Mouse (Mus musculus) heart, embryonic 16.5 days (tissue): ENCODE measurements around the gene Fance. TPM values are rescaled to one million over a fixed set of nuclear protein-coding genes. Genes with fewer than 3 reads are reported as not detected.

ENCODE experiments used
- ATAC-seq: fragments of 200-750 bp; cut with Nextera tagmentation; replicated peaks from 2 replicates; pipeline ENCODE4 v1.8.0; 2017; ENCODE audit warnings: moderate number of reproducible peaks; ENCODE audit not compliant: insufficient read depth, low FRiP score; ENCODE audit errors: extremely low read depth
- H3K27ac ChIP-seq: fragments of 300-500 bp; sonication (generic); 2 replicates; pipeline ENCODE4 v1.5.1; 2014; ENCODE audit warnings: mild to moderate bottlenecking, low read length, control low read depth, moderate library complexity
- H3K27me3 ChIP-seq: fragments of 300-500 bp; sonication (generic); 2 replicates; pipeline ENCODE4 v1.6.1; 2014; ENCODE audit warnings: low read length, mixed read lengths; ENCODE audit not compliant: control insufficient read depth, insufficient read depth
- H3K36me3 ChIP-seq: fragments of 300-500 bp; sonication (generic); 2 replicates; pipeline ENCODE4 v1.6.1; 2014; ENCODE audit not compliant: control insufficient read depth, insufficient read depth
- H3K4me1 ChIP-seq: fragments of 300-500 bp; sonication (generic); 2 replicates; pipeline ENCODE4 v1.6.1; 2014; ENCODE audit warnings: low read length, mixed read lengths; ENCODE audit not compliant: control insufficient read depth, insufficient read depth
- H3K4me2 ChIP-seq: fragments of 300-500 bp; sonication (generic); 2 replicates; pipeline ENCODE4 v1.6.1; 2014; ENCODE audit warnings: low read depth, mild to moderate bottlenecking, control low read depth, low read length
- H3K4me3 ChIP-seq: fragments of 300-500 bp; sonication (generic); 2 replicates; pipeline ENCODE4 v1.5.1; 2014; ENCODE audit warnings: mild to moderate bottlenecking, control low read depth, low read length
- H3K9ac ChIP-seq: fragments of 300-500 bp; sonication (generic); 2 replicates; pipeline ENCODE4 v1.6.1; 2014; ENCODE audit warnings: low read length, control low read depth
- H3K9me3 ChIP-seq: fragments of 300-500 bp; sonication (generic); replicated peaks from 2 replicates; pipeline ENCODE4 v1.6.1; 2016; ENCODE audit warnings: low read length; ENCODE audit not compliant: control insufficient read depth
- WGBS: fragments of 180-500 bp; shearing (Covaris S2); extraction: QIAGEN DNeasy Blood & Tissue Kit; methylation state at CpG from one replicate; pipeline ENCODE4 v1.1.7; 2014; 5-methylcytosine and 5-hydroxymethylcytosine counted together
- polyA plus RNA-seq: library from polyadenylated mRNA; unstranded; fragments of >200 nt; fragmentation: Nextera tagmentation; extraction: Ambion mirVana; gene quantifications from 2 replicates; pipeline ENCODE4 v1.2.1, GENCODE M21; 2015

Fance gene
- polyA plus RNA-seq, 1 experiment from 2014 or later, result 17.6 TPM

DNA sequence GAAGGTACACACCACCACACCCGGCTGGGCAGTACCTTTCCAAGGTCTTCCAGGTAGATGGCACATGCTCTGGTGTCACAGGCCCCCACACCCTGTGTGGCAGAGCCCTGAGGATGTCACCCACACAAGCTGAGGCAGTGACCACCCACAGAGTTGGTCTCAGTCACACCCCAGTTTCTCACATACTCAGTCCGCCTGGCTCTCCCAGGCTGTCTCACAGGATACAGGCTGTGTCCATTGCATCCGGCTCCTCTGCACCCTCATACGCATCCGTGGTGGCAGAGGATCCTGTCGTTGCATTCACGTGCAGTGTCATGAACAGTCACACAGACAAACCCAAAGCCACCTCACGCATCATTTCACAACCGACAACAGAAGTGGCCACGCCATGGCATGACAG lies 34.0 kb downstream of the Fance start:
- Histone ChIP-seq H3K9ac (no peak overlapping the region), H3K4me1 (peaks cover 50% of the 10 kb centered on the region), H3K27me3 (0 out of 2 replicates have a peak, but pooled peaks cover 2% of the 10 kb centered on the region), H3K4me3 (no peak overlapping the region), H3K9me3 (no peaks in the 10 kb centered on the region), H3K4me2 (no peak overlapping the region), H3K27ac (no peak overlapping the region), H3K36me3 (no peaks in the 10 kb centered on the region)
- no peak for ATAC-seq
- 75% methylated on average over 10 of the region's 10 CpGs for WGBS

DNA sequence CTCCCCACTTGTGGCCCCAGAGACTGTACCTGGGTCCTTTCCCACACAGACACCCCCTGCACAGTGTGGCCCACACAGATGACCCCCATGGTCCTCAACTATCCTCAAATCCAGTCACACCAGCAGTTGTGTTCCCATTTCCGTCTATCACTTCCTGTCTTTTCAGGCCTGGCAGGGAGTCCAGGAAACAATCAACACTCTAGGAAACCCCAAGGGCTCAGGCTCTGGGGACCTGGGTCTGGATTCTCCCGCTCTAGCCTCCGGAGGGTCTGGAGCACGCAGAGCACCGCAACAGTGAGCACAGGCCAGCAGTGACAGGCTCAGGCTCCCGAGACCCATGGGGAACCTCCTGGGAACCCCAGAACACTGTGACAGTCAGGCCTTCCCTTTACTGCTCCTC lies 34.9 kb downstream of the Fance start:
- peaks cover 50% of the 10 kb centered on the region for H3K4me1 ChIP-seq
- H3K4me2 ChIP-seq, result peak overlapping the region; percentile 98
- H3K4me3 ChIP-seq, result peak overlapping the region; percentile 73
- no peak for ATAC-seq
- 33% methylated on average over 6 of the region's 6 CpGs for WGBS
- H3K27me3 ChIP-seq, result 0 out of 2 replicates have a peak, but pooled peaks cover 4% of the 10 kb centered on the region
- H3K9ac ChIP-seq, result peak overlapping the region; percentile 65
- H3K9me3 ChIP-seq, result no peaks in the 10 kb centered on the region
- no peak overlapping the region for H3K27ac ChIP-seq
- no peaks in the 10 kb centered on the region for H3K36me3 ChIP-seq

DNA sequence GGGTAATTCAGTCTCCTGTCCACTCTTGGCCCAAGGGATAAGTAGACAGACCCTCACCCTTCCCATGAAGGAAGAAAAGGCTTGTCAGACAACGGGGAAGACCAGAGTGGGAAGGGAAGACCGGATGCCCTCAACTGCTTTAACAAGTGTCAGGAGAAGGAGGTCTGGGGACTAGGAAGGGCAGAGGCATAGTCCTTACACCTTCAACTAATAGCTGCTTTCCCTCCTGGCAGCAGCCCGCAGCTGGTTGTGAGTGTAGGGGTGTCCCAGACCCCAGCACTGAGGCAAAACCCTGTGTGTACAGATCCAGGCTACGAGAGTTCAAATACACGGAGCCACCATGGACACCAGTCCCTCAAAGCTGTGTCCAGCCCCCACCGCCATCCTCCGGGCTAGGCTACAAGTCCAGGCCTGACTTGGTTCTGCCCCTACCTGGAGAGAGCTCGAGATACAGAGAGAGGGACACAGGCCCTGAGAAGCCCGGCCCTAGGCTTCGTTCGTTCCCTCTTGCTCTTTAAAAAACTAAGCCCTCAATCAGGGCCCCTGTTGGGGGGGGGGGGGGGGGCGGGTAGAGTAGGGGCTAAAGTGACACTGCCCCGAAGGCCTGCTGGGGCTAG lies 36.1 kb downstream of the Fance start:
- peak overlapping the region; percentile 94 for H3K9ac ChIP-seq
- ATAC-seq, result no peak
- H3K4me1 ChIP-seq, result peaks cover 41% of the 10 kb centered on the region
- H3K36me3 ChIP-seq, result no peaks in the 10 kb centered on the region
- H3K4me2 ChIP-seq, result peak overlapping the region; percentile 98
- no peaks in the 10 kb centered on the region for H3K9me3 ChIP-seq
- peak overlapping the region; percentile 73 for H3K4me3 ChIP-seq
- peak overlapping the region; percentile 91 for H3K27ac ChIP-seq
- 17% methylated on average over 13 of the region's 13 CpGs for WGBS
- peaks cover 7% of the 10 kb centered on the region; the same call in 1 of the 2 replicates for H3K27me3 ChIP-seq

DNA sequence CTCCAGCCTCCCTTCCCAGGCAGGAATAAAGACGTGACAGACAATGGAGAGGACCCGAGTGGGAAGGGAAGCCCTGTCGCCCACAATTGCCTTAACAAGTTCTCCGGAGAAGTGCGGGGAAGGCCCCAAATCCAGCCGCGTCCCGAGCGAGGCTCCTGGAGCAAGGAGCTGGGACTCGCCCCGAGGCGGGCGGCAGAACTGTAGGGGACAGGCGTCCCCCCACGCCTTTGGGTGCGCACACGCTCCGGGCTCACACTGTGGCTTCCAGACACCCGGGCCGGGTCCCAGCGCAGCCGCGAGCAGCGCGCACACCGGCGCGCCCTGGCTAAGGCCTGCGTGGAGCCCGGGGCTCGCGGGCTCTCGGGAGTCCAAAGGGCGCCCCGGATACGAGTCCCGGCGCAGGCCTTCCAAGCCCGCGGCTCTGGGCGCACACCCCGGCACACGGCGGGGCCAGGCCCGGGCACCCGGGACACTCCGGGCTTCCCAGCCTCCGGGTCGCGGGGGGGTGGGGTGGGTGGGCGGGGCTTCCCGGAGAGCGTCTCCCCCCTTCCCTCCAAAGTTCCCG lies 36.7 kb downstream of the Fance start:
- Histone ChIP-seq H3K9me3 (no peaks in the 10 kb centered on the region), H3K27me3 (peaks cover 10% of the 10 kb centered on the region; the same call in 1 of the 2 replicates), H3K27ac (peak overlapping the region; percentile 91), H3K4me1 (peaks cover 35% of the 10 kb centered on the region), H3K4me2 (peak overlapping the region; percentile 98), H3K9ac (peak overlapping the region; percentile 94), H3K4me3 (peak overlapping the region; percentile 73), H3K36me3 (no peaks in the 10 kb centered on the region)
- under 1% methylated on average over 52 of the region's 54 CpGs for WGBS
- peak; percentile 52 for ATAC-seq

DNA sequence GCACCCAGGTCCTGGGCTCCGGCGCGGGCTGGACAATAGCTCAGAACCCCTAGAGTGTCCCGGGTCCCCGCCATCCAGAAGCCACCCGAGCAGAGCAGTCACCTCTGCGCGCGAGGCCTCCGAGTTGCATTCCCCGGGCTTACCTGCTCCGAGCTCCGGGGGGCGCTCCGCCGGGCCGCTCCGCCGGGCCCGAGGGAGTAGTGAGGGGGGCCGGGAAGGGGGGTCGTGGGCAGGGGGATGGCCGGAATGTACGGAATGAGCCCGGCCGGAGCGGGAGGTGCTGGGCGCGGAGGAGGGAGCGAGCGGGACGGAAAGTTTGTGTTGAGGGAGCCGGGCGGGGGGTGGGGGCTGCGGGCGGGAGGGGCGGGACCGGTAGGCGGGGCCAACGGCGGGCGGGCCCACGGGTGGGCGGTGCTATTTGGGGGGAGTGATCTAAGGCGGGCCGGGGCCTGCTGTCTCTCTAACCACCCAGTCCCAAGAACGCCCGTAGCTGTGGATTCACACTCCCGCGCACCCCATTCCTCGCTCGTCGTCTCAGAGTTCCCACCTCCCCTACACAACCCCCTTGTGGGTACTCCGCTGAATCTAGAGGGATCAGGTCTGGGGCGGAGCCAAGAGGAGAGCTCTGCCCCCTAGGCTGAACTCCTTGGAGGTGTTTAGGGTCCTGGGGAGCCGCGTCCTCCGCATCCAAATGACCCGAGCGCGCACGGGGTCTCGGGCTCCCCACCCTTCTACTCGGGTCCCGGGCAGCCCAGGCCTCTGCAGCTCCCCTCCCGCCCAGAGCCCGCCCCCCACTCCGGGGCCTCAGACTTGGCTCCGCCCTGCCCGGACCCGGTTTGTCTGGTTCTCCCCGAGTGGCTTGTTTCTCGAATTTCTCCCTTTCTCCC lies 37.4 kb downstream of the Fance start, which contains the start of gene Tead3:
TSS of gene Tead3 (minus strand) at position 352 of the 887 bp plus-strand sequence.
- H3K27me3 ChIP-seq, result peaks cover 10% of the 10 kb centered on the region; the same call in 1 of the 2 replicates
- H3K9me3 ChIP-seq, result no peaks in the 10 kb centered on the region
- H3K9ac ChIP-seq, result peak within 1 kb of the TSS; percentile 94
- peak within 1 kb of the TSS; percentile 73 for H3K4me3 ChIP-seq
- H3K4me2 ChIP-seq, result peak within 1 kb of the TSS; percentile 98
- ATAC-seq, result peak; percentile 81
- H3K27ac ChIP-seq, result peak within 1 kb of the TSS; percentile 91
- peaks cover 30% of the 10 kb centered on the region for H3K4me1 ChIP-seq
- under 1% methylated on average over 61 of the region's 73 CpGs for WGBS
- H3K36me3 ChIP-seq, result no peaks in the 10 kb centered on the region

DNA sequence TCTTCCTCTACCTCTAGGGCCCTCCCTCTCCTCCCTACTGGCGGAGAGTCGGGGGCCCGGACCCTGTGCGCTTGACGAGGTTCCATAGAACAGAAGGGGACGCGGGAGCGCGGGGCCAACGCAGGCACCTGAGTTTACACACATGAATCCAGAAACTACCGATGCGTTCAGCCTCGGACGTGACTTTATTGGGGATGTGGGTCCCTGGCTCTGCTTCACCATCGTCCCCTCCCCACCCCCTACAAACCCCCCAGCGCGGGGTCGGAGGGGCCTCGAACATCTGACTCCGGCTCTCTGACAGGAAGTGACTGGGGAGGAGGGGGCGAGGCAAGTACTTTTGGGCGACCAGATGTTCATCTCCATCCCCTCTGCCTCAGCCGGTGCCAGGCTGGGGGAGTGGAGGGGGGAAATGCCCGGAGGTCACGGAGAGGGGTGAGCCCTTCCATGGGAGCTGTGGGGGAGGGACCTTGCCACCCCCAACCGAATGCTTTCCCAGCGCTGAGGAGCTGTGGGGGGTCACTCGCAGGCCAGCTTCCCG lies 38.1 kb downstream of the Fance start:
- H3K4me1 ChIP-seq, result peaks cover 28% of the 10 kb centered on the region
- no peaks in the 10 kb centered on the region for H3K9me3 ChIP-seq
- WGBS, result 2% methylated on average over 26 of the region's 29 CpGs
- H3K27ac ChIP-seq, result peak overlapping the region; percentile 90
- no peaks in the 10 kb centered on the region for H3K36me3 ChIP-seq
- H3K4me2 ChIP-seq, result peak overlapping the region; percentile 98
- peaks cover 10% of the 10 kb centered on the region; the same call in 1 of the 2 replicates for H3K27me3 ChIP-seq
- ATAC-seq, result no peak
- peak overlapping the region; percentile 94 for H3K9ac ChIP-seq
- H3K4me3 ChIP-seq, result peak overlapping the region; percentile 73

DNA sequence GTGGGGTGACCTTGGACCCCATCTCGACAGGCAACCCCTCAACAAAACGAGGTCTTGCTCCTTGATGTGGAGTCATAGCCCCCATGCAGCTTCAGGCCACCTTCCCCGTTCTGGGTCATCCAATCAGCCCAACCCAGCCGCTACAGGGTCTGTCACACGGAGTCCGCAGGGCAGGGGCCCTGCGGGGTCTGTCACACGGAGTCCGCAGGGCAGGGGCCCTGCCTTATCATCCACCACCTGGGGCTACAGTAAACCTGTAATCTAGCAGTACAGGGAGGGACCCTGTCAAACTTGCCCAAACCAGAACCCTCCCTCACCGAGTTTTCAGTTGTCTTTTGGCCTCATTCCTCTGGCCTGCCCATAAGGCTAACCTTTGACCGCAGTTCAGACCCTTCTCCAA lies 38.7 kb downstream of the Fance start:
- H3K27ac ChIP-seq, result no peak overlapping the region

DNA sequence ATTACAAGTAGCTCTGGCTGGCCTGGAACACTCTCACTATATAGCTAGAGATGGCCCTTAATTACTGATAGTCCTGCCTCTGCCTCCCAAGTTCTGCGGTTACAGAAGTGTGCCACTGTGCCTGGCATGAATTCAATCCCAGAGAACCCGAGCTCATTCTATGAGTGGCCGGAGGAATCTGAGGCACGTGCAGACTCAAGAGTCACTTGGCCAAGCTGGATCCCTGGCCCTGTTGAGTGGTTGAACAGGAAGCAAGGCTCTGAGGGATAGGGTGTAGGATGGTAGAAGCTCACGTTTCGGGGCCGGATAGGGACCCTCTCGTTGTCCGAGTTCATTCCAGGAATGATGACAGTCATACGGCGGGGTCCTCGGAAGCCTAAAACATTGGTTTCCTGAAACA lies 42.6 kb downstream of the Fance start:
- peaks cover 42% of the 10 kb centered on the region for H3K27me3 ChIP-seq
- 56% methylated on average over 12 of the region's 12 CpGs for WGBS
- H3K4me3 ChIP-seq, result no peak overlapping the region
- no peak overlapping the region for H3K9ac ChIP-seq
- 0 out of 2 replicates have a peak, but pooled peaks have one; percentile 26 for ATAC-seq
- no peak overlapping the region for H3K4me2 ChIP-seq
- H3K27ac ChIP-seq, result no peak overlapping the region
- no peaks in the 10 kb centered on the region for H3K9me3 ChIP-seq
- H3K4me1 ChIP-seq, result peaks cover 10% of the 10 kb centered on the region
- no peaks in the 10 kb centered on the region for H3K36me3 ChIP-seq

More for the DNA sequence above, 38.7 kb downstream of the Fance start:
- H3K36me3 ChIP-seq, result no peaks in the 10 kb centered on the region
- no peak overlapping the region for H3K4me2 ChIP-seq
- WGBS, result 37% methylated on average over 11 of the region's 11 CpGs
- no peaks in the 10 kb centered on the region for H3K9me3 ChIP-seq
- H3K4me1 ChIP-seq, result peaks cover 27% of the 10 kb centered on the region
- ATAC-seq, result no peak
- H3K4me3 ChIP-seq, result no peak overlapping the region
- no peak overlapping the region for H3K9ac ChIP-seq
- peaks cover 13% of the 10 kb centered on the region for H3K27me3 ChIP-seq
